Mouse (Mus musculus) embryonic fibroblast, embryonic 13.5 days (primary cell): ENCODE results near the gene Olfr403.

ENCODE experiments used
- CTCF ChIP-seq: IDR thresholded peaks from 2 replicates; pipeline ENCODE4 v1.5.1; 2011; ENCODE audit warnings: mild to moderate bottlenecking, control low read depth, low read length, moderate library complexity, borderline replicate concordance; ENCODE audit not compliant: insufficient read depth
- POLR2A ChIP-seq: IDR thresholded peaks from 2 replicates; pipeline ENCODE4 v1.6.1; 2011; ENCODE audit warnings: low read depth, mild to moderate bottlenecking, control low read depth, low read length, moderate library complexity

- TF ChIP-seq POLR2A (no peak), CTCF (no peak)
These were observed 25.2 kb downstream of the Olfr403 start, which contains the start of gene Olfr43 for GRCm38 (mm10) chr11:74211279-74211678.
